Mouse (Mus musculus) midbrain, postnatal 0 days (tissue): ENCODE data around the gene Mllt11. TPM values are rescaled to one million over a fixed set of nuclear protein-coding genes. Genes with fewer than 3 reads are reported as not detected.

Experiments
- ATAC-seq: fragments of 200-750 bp; cut with Nextera tagmentation; 2 replicates; pipeline ENCODE4 v1.8.0; 2017; ENCODE audit warnings: moderate number of reproducible peaks, mild to moderate bottlenecking, moderate TSS enrichment, moderate library complexity; ENCODE audit not compliant: low FRiP score
- DNase-seq: peaks from one replicate; pipeline ENCODE4 v3.0.0-alpha.2; 2015; ENCODE audit warnings: low spot score
- H3K27ac ChIP-seq: fragments of 300-500 bp; sonication (generic); 2 replicates; pipeline ENCODE4 v1.5.1; 2014; ENCODE audit warnings: low read depth, mild to moderate bottlenecking, low read length, mixed read lengths
- H3K27me3 ChIP-seq: fragments of 300-500 bp; sonication (generic); 2 replicates; pipeline ENCODE4 v1.6.1; 2014; ENCODE audit warnings: low read length, control low read depth, mixed read lengths; ENCODE audit not compliant: insufficient read depth
- H3K36me3 ChIP-seq: fragments of 300-500 bp; sonication (generic); 2 replicates; pipeline ENCODE4 v1.6.1; 2014; ENCODE audit warnings: low read length, control low read depth, mixed read lengths; ENCODE audit not compliant: insufficient read depth
- H3K4me1 ChIP-seq: fragments of 300-500 bp; sonication (generic); 2 replicates; pipeline ENCODE4 v1.6.1; 2014; ENCODE audit warnings: mild to moderate bottlenecking, control low read depth, antibody characterized with exemption, low read length, mixed read lengths; ENCODE audit not compliant: insufficient read depth
- H3K4me2 ChIP-seq: fragments of 300-500 bp; sonication (generic); 2 replicates; pipeline ENCODE4 v1.6.1; 2014; ENCODE audit warnings: low read depth, mild to moderate bottlenecking, low read length, mixed read lengths; ENCODE audit not compliant: poor library complexity, severe bottlenecking
- H3K4me3 ChIP-seq: fragments of 300-500 bp; sonication (generic); 2 replicates; pipeline ENCODE4 v1.5.1; 2014; ENCODE audit warnings: low read depth, mild to moderate bottlenecking, low read length, moderate library complexity
- H3K9ac ChIP-seq: fragments of 300-500 bp; sonication (generic); replicated peaks from 2 replicates; pipeline ENCODE4 v1.6.1; 2014; ENCODE audit warnings: mild to moderate bottlenecking, low read length, moderate library complexity, mixed read lengths; ENCODE audit not compliant: poor library complexity, severe bottlenecking
- H3K9me3 ChIP-seq: fragments of 300-500 bp; sonication (generic); 2 replicates; pipeline ENCODE4 v1.6.1; 2016; ENCODE audit warnings: low read length, control low read depth
- CTCF ChIP-seq: IDR thresholded peaks from 2 replicates; pipeline ENCODE4 v1.5.1; 2016; ENCODE audit warnings: antibody characterized with exemption, mild to moderate bottlenecking
- WGBS: fragments of 180-500 bp; shearing (Covaris S2); extraction: QIAGEN DNeasy Blood & Tissue Kit; methylation state at CpG from one replicate; pipeline ENCODE4 v1.1.7; 2014; 5-methylcytosine and 5-hydroxymethylcytosine counted together
- polyA plus RNA-seq: library from polyadenylated mRNA; unstranded; fragments of >200 nt; fragmentation: Nextera tagmentation; extraction: Ambion mirVana; gene quantifications from 2 replicates; pipeline ENCODE4 v1.2.1, GENCODE M21; 2015
- total RNA-seq: library from RNA; depleted of rRNA; stranded (reverse); fragments of >200 nt; gene quantifications from 2 replicates; pipeline ENCODE4 v1.2.3, GENCODE M21; 2014; rRNA removed

Gene Mllt11
- 301 and 367 TPM in 2 replicates for total RNA-seq
- polyA plus RNA-seq, result 738 and 774 TPM in 2 replicates

- H3K36me3 ChIP-seq, result peaks cover 35% of the 10 kb centered on the region
- 65% methylated on average over 13 of the region's 13 CpGs for WGBS
- ATAC-seq, result no peak
- no peak for DNase-seq
- H3K27me3 ChIP-seq, result no peaks in the 10 kb centered on the region
- H3K4me2 ChIP-seq, result peak within 1 kb of the TSS; percentile 74
- peak within 1 kb of the TSS; percentile 97 for H3K27ac ChIP-seq
- TF ChIP-seq CTCF, result no peak
- no peak within 1 kb of the TSS for H3K4me3 ChIP-seq
- peak within 1 kb of the TSS; percentile 42; the same call in 1 of the 2 replicates for H3K9ac ChIP-seq
- H3K4me1 ChIP-seq, result peaks cover 15% of the 10 kb centered on the region
- H3K9me3 ChIP-seq, result no peaks in the 10 kb centered on the region
These were observed at the start of gene Mllt11 for GRCm38 (mm10) chr3:95231298-95232221. TSS of gene Mllt11 (minus strand) at chr3:95232171.

- Histone ChIP-seq H3K9me3 (no peaks in the 10 kb centered on the region), H3K4me2 (peak within 1 kb of the TSS; percentile 93), H3K4me1 (peaks cover 9% of the 10 kb centered on the region; the same call in 1 of the 2 replicates), H3K36me3 (no peaks in the 10 kb centered on the region), H3K4me3 (peak within 1 kb of the TSS; percentile 73), H3K27me3 (no peaks in the 10 kb centered on the region), H3K27ac (peak within 1 kb of the TSS; percentile 87), H3K9ac (peak within 1 kb of the TSS; percentile 93)
- 1% methylated on average over 49 of the region's 53 CpGs for WGBS
- peak; percentile 65 for TF ChIP-seq CTCF
- peak; percentile 91 for ATAC-seq
- peak; percentile 99 for DNase-seq
These were observed 49.5 kb upstream of the Mllt11 start, which contains the start of the genes Mindy1 and Prune1 for GRCm38 (mm10) chr3:95281216-95282126. TSS of gene Mindy1 (plus strand) at chr3:95281345. TSS of gene Prune1 (minus strand) at chr3:95282076.

GRCm38 (mm10) chr3:95280747-95281146 is 48.8 kb upstream of the Mllt11 start:
- Histone ChIP-seq H3K36me3 (no peaks in the 10 kb centered on the region), H3K9me3 (no peaks in the 10 kb centered on the region), H3K9ac (peak overlapping the region; percentile 93), H3K27ac (peak overlapping the region; percentile 87), H3K4me1 (peaks cover 9% of the 10 kb centered on the region; the same call in 1 of the 2 replicates), H3K27me3 (no peaks in the 10 kb centered on the region), H3K4me3 (peak overlapping the region; percentile 73), H3K4me2 (peak overlapping the region; percentile 93)
- DNase-seq (peak; percentile 32), ATAC-seq (no peak)
- WGBS, result 19% methylated on average over 8 of the region's 8 CpGs
- TF ChIP-seq CTCF, result peak; percentile 7

- H3K36me3 ChIP-seq, result no peaks in the 10 kb centered on the region
- no peaks in the 10 kb centered on the region for H3K27me3 ChIP-seq
- H3K9me3 ChIP-seq, result no peaks in the 10 kb centered on the region
- H3K9ac ChIP-seq, result no peak overlapping the region
- no peak for TF ChIP-seq CTCF
- no peak overlapping the region for H3K4me3 ChIP-seq
- H3K27ac ChIP-seq, result no peak overlapping the region
- ATAC-seq (no peak), DNase-seq (no peak)
- WGBS, result 93% methylated on average over 1 of the region's 1 CpGs
- no peak overlapping the region for H3K4me2 ChIP-seq
- H3K4me1 ChIP-seq, result 0 out of 2 replicates have a peak, but pooled peaks cover 2% of the 10 kb centered on the region
These were observed 45.2 kb upstream of the Mllt11 start for GRCm38 (mm10) chr3:95277149-95277551.

GRCm38 (mm10) chr3:95276428-95276934 is 44.5 kb upstream of the Mllt11 start:
- no peak overlapping the region for H3K27ac ChIP-seq
- no peak overlapping the region for H3K4me3 ChIP-seq
- 84% methylated on average over 5 of the region's 5 CpGs for WGBS
- H3K4me1 ChIP-seq, result 0 out of 2 replicates have a peak, but pooled peaks cover 2% of the 10 kb centered on the region
- no peak overlapping the region for H3K9ac ChIP-seq
- H3K36me3 ChIP-seq, result no peaks in the 10 kb centered on the region
- no peak overlapping the region for H3K4me2 ChIP-seq
- DNase-seq (no peak), ATAC-seq (no peak)
- H3K27me3 ChIP-seq, result no peaks in the 10 kb centered on the region
- TF ChIP-seq CTCF, result no peak
- H3K9me3 ChIP-seq, result no peaks in the 10 kb centered on the region
